Comparison of ENCODE assay signal across 10 mouse cellular contexts in genomic region chr13:19682879-19683640, GRCm38 (mm10). TPM values are rescaled to one million over a fixed set of nuclear protein-coding genes. Genes with fewer than 3 reads are reported as not detected.
DNase-seq lines count a peak whose midpoint lies in the region; ATAC-seq and TF ChIP-seq lines count a peak whose summit lies in the region.
"Had no signal": no experiment of that assay in that cellular context is flagged by ENCODE, and none has a peak within 500 bp of the region (broad histone marks: within the 10 kb centered on the region; RNA-seq: fewer than 3 reads in every experiment).

No protein-coding gene starts in this region.

- DNase-seq in kidney, postnatal 10 days, result peak; percentile 7
- DNase-seq in kidney, adult 2 months, result no peak
- DNase-seq in embryonic facial prominence, embryonic 14.5 days (ENCODE audit: low spot score), result peak; percentile 83
- peak; percentile 85 for DNase-seq in heart, postnatal 0 days (ENCODE audit: low spot score)
- peak; percentile 4 for DNase-seq in lung, postnatal 36 days
- DNase-seq in liver, embryonic 11.5 days (ENCODE audit: low spot score), result no peak
- DNase-seq in testis, postnatal 14 days (ENCODE audit: low spot score), result no peak

- no peak overlapping the region for H3K27ac ChIP-seq in kidney, adult 2 months (ENCODE audit: insufficient read depth, low read depth, low read length)
- H3K27ac ChIP-seq in embryonic facial prominence, embryonic 14.5 days (replicated peaks; ENCODE audit: low read depth, low read length), result peak overlapping the region; percentile 8; the same call in 1 of the 2 replicates
- peak overlapping the region; percentile 60 for H3K27ac ChIP-seq in heart, postnatal 0 days (ENCODE audit: low read depth)
- no peak overlapping the region for H3K27ac ChIP-seq in liver, embryonic 11.5 days (ENCODE audit: low read depth, low read length)

- H3K27me3 ChIP-seq in kidney, adult 2 months (replicated peaks; ENCODE audit: control insufficient read depth, insufficient read depth, low read length), result no peaks in the 10 kb centered on the region
- no peaks in the 10 kb centered on the region for H3K27me3 ChIP-seq in embryonic facial prominence, embryonic 14.5 days (replicated peaks; ENCODE audit: control insufficient read depth, insufficient read depth, low read length)
- no peaks in the 10 kb centered on the region for H3K27me3 ChIP-seq in heart, postnatal 0 days (ENCODE audit: control insufficient read depth, insufficient read depth, low read length)
- H3K27me3 ChIP-seq in liver, embryonic 11.5 days (replicated peaks; ENCODE audit: control insufficient read depth, insufficient read depth, low read length), result no peaks in the 10 kb centered on the region

- no peak for TF ChIP-seq CTCF in kidney, adult 2 months (conservative IDR thresholded peaks at IDR 0.05; ENCODE audit: insufficient read depth, insufficient read length, low read depth, low read length)
- TF ChIP-seq CTCF in heart, postnatal 0 days (IDR thresholded peaks at IDR 0.05; ENCODE audit: low read depth), result no peak

- no peak; the same call in 1 of the 2 replicates for TF ChIP-seq EP300 in heart, postnatal 0 days (IDR thresholded peaks at IDR 0.05; ENCODE audit: low read depth)

- no peak for TF ChIP-seq POLR2A in kidney, adult 2 months (IDR thresholded peaks at IDR 0.05; ENCODE audit: low read depth, low read length)

- H3K4me1 ChIP-seq in kidney, adult 2 months (ENCODE audit: control insufficient read depth, insufficient read depth, low read length), result no peaks in the 10 kb centered on the region
- 0 out of 2 replicates have a peak, but pooled peaks cover 4% of the 10 kb centered on the region for H3K4me1 ChIP-seq in embryonic facial prominence, embryonic 14.5 days (ENCODE audit: control insufficient read depth, insufficient read depth, low read length)
- H3K4me1 ChIP-seq in heart, postnatal 0 days (ENCODE audit: control insufficient read depth, insufficient read depth), result no peaks in the 10 kb centered on the region
- no peaks in the 10 kb centered on the region for H3K4me1 ChIP-seq in liver, embryonic 11.5 days (replicated peaks; ENCODE audit: control insufficient read depth, insufficient read depth, low read length)

- ATAC-seq in embryonic facial prominence, embryonic 14.5 days (ENCODE audit: low read depth), result peak; percentile 87
- ATAC-seq in heart, postnatal 0 days (ENCODE audit: insufficient read depth, low read depth), result peak; percentile 99
- no peak for ATAC-seq in liver, embryonic 11.5 days (replicated peaks; ENCODE audit: low FRiP score)
- no peak for ATAC-seq in activated CD4-positive, CD25-positive, alpha-beta regulatory T cell, adult 4 months

- H3K4me3 ChIP-seq in kidney, adult 2 months (ENCODE audit: insufficient read depth, low read depth, low read length), result no peak overlapping the region
- H3K4me3 ChIP-seq in embryonic facial prominence, embryonic 14.5 days (ENCODE audit: low read depth, low read length), result no peak overlapping the region
- 0 out of 2 replicates have a peak overlapping the region, but pooled peaks have one; percentile 6 for H3K4me3 ChIP-seq in heart, postnatal 0 days (ENCODE audit: low read depth, low read length)
- H3K4me3 ChIP-seq in liver, embryonic 11.5 days (ENCODE audit: low read depth, low read length), result no peak overlapping the region
- H3K4me3 ChIP-seq: myocyte had no signal

- H3K36me3 ChIP-seq in kidney, adult 2 months (ENCODE audit: control insufficient read depth, insufficient read depth, low read length), result no peaks in the 10 kb centered on the region
- no peaks in the 10 kb centered on the region for H3K36me3 ChIP-seq in embryonic facial prominence, embryonic 14.5 days (ENCODE audit: control insufficient read depth, insufficient read depth, low read length)
- H3K36me3 ChIP-seq in heart, postnatal 0 days (replicated peaks; ENCODE audit: control insufficient read depth, insufficient read depth, low read length), result no peaks in the 10 kb centered on the region
- H3K36me3 ChIP-seq in liver, embryonic 11.5 days (ENCODE audit: control insufficient read depth, insufficient read depth, low read length), result no peaks in the 10 kb centered on the region

- H3K9me3 ChIP-seq in embryonic facial prominence, embryonic 14.5 days (ENCODE audit: control insufficient read depth, low read length), result no peaks in the 10 kb centered on the region
- no peaks in the 10 kb centered on the region for H3K9me3 ChIP-seq in heart, postnatal 0 days (replicated peaks; ENCODE audit: control insufficient read depth, low read length)
- no peaks in the 10 kb centered on the region for H3K9me3 ChIP-seq in liver, embryonic 11.5 days (ENCODE audit: control insufficient read depth, low read length)

- H3K4me2 ChIP-seq in embryonic facial prominence, embryonic 14.5 days (ENCODE audit: low read depth, low read length), result no peak overlapping the region
- peak overlapping the region; percentile 43; the same call in 1 of the 2 replicates for H3K4me2 ChIP-seq in heart, postnatal 0 days (ENCODE audit: low read depth, low read length)
- no peak overlapping the region for H3K4me2 ChIP-seq in liver, embryonic 11.5 days

- WGBS in kidney, adult 2 months, result 63% methylated on average over 8 of the region's 8 CpGs
- 54% methylated on average over 8 of the region's 8 CpGs for WGBS in embryonic facial prominence, embryonic 14.5 days
- 27% methylated on average over 8 of the region's 8 CpGs for WGBS in heart, postnatal 0 days
- 73% methylated on average over 8 of the region's 8 CpGs for WGBS in liver, embryonic 11.5 days

- H3K9ac ChIP-seq in embryonic facial prominence, embryonic 14.5 days (ENCODE audit: low read depth, low read length), result no peak overlapping the region
- no peak overlapping the region for H3K9ac ChIP-seq in heart, postnatal 0 days (replicated peaks; ENCODE audit: low read depth, low read length)
- H3K9ac ChIP-seq in liver, embryonic 11.5 days (ENCODE audit: low read depth, low read length), result no peak overlapping the region

RNA-seq across cellular contexts. Expression of gene Nme8, which starts 14.5 kb away (rescaled TPM):
- polyA plus RNA-seq in kidney, adult 2 months (2012; rRNA removed), result not detected in 2 replicates
- polyA plus RNA-seq in embryonic facial prominence, embryonic 14.5 days (2014; fragmentation: Nextera tagmentation; extraction: Ambion mirVana), result not detected in 2 replicates
- total RNA-seq in heart, postnatal 0 days (2014; rRNA removed; ENCODE audit: low replicate concordance), result not detected in 2 replicates
- polyA plus RNA-seq in heart, postnatal 0 days (2015; fragmentation: Nextera tagmentation; extraction: Ambion mirVana), result 2.8 and 3.0 TPM in 2 replicates
- polyA plus RNA-seq in liver, embryonic 11.5 days (2014; fragmentation: Nextera tagmentation; extraction: Ambion mirVana), result not detected in 2 replicates
- not detected for polyA plus RNA-seq in activated CD4-positive, CD25-positive, alpha-beta regulatory T cell, adult 4 months (2017; shearing (Covaris generic))
- total RNA-seq: MEL had no signal
- polyA plus RNA-seq: myocyte had no signal

Comparison
In these comparisons a context has a peak if more than half of its experiments do, and no peak if none do; other contexts are left out.
1. DNase-seq: peak in kidney, postnatal 10 days (single experiment), embryonic facial prominence, embryonic 14.5 days (single experiment), heart, postnatal 0 days (single experiment) and lung, postnatal 36 days (single experiment); none in kidney, adult 2 months (single experiment), liver, embryonic 11.5 days (single experiment) and testis, postnatal 14 days (single experiment).
2. H3K27ac ChIP-seq: peak in embryonic facial prominence, embryonic 14.5 days (single experiment) and heart, postnatal 0 days (single experiment); none in kidney, adult 2 months (single experiment) and liver, embryonic 11.5 days (single experiment).
3. ATAC-seq: peak in embryonic facial prominence, embryonic 14.5 days (single experiment) and heart, postnatal 0 days (single experiment); none in liver, embryonic 11.5 days (single experiment) and activated CD4-positive, CD25-positive, alpha-beta regulatory T cell, adult 4 months (single experiment).